Mouse (Mus musculus) G1E (cell line): ENCODE measurements around the gene Ikzf3.

Experiments used
- CTCF ChIP-seq: IDR thresholded peaks from 2 replicates; pipeline ENCODE4 v1.5.1; 2012; ENCODE audit warnings: low read depth, low read length, inconsistent platforms, mixed read lengths
- GATA1 ChIP-seq: IDR thresholded peaks from 2 replicates; pipeline ENCODE4 v1.6.1; 2012; ENCODE audit warnings: borderline replicate concordance, low read length, inconsistent platforms, mixed read lengths
- POLR2AphosphoS5 ChIP-seq: IDR thresholded peaks from 2 replicates; pipeline ENCODE4 v1.6.1; 2012; ENCODE audit warnings: low read depth, low read length, inconsistent platforms; ENCODE audit not compliant: insufficient replicate concordance
- TAL1 ChIP-seq: conservative IDR thresholded peaks from 2 replicates; pipeline ENCODE4 v1.6.1; 2012; ENCODE audit warnings: low read depth, low read length, inconsistent platforms, mixed read lengths

DNA sequence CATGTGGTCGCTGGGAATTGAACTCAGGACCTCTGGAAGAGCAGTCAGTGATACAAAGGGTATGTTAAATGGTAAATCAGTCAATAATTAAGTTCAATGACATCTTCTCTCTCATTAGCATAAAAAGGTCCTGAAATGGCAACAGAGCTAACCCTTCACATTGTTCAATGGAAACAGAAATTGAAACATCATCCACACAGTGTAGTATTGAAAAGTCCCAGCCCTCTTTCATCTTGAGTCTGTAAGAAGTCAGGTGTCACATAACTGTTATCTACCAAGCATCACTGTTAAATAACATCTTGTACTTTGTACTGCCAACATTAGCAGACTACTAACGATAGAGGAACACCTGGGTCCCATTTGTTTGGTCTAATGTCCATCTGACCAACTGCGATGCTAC lies 17.2 kb upstream of the Ikzf3 start:
- TF ChIP-seq GATA1 (no peak), CTCF (no peak), TAL1 (no peak), POLR2AphosphoS5 (no peak)
